Mouse (Mus musculus): ENCODE results near the gene Zfp518b.

- no peak for TF ChIP-seq CTCF (IDR thresholded peaks at IDR 0.05; ENCODE audit: low read depth, low read length)
- TF ChIP-seq POLR2A (IDR thresholded peaks at IDR 0.05; ENCODE audit: borderline replicate concordance, low read depth, low read length) = no peak
Measured at GRCm38 (mm10) chr5:38687694-38688093, 3.1 kb upstream of the Zfp518b start.
